Mouse (Mus musculus) B cell, adult 2 months (primary cell): ENCODE data around the gene Mfsd12.

Experiments used
- DNase-seq, 2 experiments: peaks; one replicate each; pipeline ENCODE4 v3.0.0; 2022

Mfsd12 gene

DNA sequence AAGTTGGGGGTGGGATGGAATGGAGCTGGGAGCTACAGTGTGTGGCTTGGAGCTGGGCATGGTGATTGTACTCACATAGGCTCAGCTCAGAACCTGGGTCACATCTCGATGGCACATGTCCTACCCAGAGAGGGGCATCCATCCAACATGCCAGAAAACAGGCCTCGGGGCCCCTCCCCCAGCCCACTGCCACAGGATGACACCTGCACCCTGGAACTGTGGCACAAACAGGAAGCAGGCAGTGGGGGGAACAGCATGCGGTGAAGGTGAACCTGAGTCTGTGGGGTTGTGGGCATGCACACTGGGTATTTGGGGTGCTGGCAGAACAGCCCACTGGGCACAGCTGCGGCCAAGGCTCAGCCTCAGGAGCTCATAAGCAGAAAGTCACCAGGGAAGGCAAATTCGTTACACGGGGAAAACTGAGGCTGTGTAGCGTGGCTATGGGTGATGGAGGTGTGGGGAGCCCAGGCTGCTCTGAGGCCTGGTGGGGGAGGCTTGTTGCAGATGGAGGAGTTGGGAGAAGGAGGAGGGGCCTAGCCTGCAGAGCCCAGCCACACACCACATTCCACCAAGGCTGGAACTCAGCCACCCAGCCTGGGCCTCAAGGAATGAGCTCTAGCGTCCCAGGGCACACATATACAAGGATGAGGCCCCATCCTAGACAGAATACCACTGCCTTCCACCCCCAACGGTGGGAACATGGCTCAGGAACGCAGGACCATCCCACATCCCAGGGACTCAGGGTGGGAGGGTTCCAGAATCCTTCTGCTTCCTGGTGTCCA, 27.9 kb upstream of the Mfsd12 start:
- DNase-seq: peak; percentile 61 to 72

DNA sequence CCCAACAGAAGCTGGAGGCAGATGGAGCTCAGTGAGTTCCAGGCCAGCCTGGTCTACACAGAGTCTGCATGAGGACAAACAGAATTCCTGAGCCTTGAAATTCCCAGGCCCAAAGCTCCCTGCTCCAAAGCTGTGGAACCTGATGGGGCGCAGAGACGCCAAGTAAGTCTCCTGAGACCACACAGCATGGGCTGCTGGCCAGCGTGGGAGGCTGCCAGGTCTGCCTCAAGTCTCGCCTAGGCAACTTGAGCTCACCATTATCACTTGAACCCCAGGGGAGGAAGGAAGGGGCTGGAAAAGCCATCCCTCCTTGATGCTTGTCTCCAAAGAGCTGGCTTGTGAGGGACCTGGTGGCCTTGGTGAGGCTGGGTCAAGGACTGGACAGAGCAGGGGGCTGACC, 27.3 kb upstream of the Mfsd12 start:
- DNase-seq: no peak

DNA sequence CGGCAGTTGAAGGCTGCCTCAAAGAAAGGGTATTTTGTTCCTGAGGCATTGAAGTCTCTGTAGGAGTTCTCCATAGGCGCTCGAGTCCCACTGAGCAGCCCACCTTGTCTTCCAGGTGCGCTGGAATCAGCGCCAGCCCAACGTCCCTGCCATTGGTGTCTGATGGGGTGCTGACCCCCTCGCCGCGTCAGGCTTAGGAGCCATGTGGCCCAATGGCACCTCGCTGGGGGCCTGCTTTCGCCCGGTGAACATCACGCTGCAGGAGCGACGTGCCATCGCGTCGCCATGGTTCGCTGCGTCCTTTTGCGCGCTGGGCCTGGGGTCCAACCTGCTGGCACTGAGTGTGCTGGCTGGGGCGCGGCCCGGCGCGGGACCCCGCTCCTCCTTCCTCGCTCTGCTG, 25.0 kb upstream of the Mfsd12 start:
- DNase-seq: no peak

DNA sequence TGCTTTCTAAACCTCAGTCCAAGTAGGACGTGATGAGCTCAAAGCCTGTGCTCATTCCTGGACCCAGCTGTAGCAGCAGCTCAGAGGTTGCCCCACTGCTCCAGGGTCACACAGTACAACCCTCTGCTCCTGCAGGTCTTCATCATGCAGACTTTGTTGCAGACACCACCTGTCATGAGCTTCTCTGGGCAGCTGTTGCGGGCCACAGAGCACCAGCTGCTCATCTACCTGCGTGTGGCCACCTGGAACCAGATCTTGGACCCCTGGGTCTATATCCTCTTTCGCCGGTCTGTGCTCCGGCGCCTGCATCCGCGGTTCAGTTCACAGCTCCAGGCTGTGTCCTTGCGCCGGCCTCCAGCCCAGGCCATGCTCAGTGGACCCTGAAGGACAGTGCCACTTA, 23.0 kb upstream of the Mfsd12 start:
- no peak for DNase-seq

DNA sequence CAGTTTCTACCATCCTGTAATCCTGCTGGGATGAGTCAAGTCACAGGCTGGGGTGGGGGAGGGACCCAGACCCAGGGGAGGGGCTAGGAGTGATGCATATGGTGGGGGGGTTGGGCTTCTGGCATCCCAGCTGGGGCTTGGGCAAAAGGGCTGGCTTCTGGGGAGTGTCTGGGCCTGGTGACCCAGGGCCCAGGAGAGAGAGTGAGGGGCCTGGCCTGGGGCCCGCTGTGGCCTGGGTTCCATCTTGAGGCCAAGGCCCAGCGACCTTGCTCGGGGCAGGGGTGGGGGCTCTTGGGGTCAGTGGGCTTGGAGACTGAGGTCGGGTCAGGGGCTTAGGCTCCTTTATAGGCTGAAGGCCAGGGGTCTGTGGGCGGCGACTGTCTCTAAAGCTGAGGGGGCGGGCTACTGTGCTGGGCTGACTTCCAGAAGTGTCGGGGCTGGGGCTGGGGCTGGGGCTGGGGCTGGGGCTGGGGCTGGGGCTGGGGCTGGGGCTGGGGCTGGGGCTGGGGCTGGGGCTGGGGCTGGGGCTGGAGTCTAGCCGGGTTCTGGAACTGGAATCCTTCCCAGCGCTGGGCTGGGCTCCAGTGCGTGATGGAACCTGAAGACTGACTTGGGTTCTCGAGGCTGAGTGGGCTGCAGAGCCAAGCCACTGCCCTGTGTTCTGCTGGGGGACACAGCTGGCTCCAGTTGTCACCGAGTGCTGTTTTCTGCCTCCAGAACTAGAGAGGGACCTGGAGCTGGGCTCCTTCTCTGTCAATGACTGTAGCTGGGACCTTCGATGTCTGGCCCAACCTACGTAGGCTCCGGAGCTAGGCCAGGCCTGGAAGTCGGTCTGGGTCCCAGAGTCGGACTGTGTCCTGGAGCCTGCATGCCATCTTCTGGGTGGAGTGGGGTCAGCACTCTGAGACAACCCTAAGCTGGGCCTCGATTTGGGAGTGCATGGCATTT, 21.6 kb upstream of the Mfsd12 start:
- DNase-seq: no peak

DNA sequence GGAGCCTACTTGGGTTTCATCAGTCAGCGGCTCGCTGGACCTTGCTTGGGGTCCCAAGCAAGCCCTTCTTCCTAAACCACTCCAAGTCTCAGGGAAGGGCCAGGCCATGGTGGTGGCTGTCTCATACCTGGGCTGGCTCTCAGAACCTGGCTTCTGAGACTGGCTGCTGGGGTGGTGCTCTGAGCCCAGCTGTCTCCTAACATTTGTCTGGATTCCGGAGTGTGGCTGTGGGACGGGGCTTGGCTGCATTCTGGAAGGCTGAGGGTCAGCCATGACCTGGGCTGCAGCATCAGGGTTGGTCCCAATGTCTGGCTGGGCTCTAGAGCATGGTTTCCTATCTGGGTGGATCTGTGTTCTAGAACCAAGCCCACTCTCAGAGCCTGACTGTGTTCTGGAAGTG, 20.7 kb upstream of the Mfsd12 start:
- no peak for DNase-seq

DNA sequence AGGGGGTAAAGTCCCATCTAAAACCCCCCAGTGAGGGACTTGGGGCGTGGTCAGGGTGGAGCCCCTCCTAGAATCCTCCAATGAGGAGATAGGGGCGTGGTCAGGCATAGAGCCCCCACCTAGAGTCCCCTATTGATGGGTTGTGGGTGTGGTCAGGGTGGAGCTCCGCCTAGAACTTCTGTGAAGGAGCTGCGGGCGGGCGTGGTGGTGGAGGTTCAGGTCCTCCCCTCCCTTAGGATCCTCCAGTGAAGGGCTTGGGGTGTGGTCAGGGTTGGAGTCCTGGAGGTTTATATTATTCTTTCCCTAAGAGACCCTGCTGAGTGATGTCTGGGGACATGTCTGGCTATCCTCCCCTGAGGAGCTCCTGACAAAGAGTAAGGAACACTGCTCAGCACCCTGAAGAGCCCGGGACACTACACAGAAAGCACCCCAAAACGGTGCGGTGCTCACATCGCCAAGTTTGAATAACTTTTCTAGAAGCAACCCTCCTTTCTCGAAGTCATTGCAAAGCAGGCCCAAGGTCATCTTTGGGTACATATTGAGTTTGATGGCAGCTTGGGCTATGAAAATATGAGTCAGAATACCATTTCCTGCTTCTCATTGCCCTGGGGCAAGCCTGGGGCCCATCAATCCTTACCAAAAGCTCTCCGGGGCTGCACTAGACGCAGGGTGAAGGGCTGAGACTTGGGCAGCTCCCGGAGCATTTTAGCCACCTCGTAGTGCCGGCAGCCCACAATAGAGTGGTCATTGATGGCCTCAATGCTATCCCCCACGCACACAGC, 16.5 kb upstream of the Mfsd12 start:
- no peak for DNase-seq

DNA sequence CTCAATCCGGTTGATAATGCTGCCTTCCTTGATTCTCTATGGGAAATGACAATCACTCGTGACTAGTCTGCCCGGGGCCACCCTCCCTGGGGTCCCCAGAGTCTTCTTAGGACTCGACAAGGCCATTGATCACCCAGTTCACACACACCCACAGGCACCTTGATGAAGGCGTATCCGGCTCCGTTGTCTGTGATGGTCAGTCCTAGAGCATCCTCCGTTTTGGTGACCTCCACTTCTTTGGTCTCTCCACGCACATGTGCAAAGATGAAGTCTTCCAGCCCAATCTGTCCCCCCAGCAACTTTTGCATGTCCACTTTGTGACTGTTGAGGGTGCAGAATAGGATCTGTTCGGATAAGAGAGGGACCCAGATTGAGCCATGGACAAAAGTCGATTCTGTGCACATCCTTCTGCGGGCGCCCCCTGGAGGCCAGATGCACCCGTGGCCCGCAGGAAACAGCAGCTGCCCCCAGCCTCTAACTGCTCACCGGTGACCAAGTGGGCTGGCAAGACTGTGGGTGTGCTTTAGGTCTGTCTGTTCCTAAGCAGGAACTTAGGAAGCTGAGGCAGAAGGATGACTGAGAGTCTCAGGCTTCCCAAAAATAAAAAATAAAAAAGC, 15.8 kb upstream of the Mfsd12 start:
- peak; percentile 87 to 88 for DNase-seq

DNA sequence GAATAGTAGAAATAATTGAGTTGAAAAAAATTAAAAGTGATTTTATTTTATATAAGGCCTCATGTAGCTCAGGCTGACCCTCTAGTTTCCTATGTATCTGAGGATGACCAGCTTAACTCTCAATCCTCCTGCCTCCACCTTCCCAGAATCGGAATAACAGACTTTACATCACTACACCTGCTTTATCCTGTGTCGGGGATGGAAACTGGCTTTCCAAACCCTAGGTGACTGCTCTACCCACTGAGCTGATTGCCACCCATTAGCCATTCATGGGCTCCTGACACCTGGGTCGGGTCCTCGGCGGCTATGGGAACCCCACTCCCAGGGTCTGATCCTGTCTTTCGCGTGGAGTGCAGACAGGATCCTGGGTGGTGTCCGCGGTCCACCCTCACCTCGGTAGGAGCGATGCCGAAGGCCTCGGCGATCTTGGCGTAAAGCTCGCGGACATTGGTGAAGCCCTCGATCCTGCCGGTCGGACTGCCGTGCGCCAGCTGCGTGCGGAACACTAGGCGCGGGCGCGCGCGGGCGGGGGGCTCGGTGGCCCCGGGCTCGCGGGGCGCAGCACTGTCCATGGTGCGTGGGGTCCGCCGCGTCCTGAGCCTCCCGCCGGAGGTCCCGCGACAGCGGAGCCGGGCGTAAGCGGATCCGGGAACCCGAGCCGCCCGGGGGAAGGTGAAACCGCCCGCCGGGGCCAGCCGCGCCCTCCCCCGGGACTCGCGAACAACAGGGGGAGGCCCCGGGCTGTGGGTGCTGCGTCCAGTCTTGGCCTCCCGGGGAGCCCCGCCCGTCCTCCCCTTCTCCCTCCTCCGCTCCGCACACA, 14.4 kb upstream of the Mfsd12 start, which contains the start of gene Gipc3:
Gene Gipc3 (minus strand): TSS at position 581 of the 820 bp plus-strand sequence.
- peak; percentile 40 to 51 for DNase-seq

DNA sequence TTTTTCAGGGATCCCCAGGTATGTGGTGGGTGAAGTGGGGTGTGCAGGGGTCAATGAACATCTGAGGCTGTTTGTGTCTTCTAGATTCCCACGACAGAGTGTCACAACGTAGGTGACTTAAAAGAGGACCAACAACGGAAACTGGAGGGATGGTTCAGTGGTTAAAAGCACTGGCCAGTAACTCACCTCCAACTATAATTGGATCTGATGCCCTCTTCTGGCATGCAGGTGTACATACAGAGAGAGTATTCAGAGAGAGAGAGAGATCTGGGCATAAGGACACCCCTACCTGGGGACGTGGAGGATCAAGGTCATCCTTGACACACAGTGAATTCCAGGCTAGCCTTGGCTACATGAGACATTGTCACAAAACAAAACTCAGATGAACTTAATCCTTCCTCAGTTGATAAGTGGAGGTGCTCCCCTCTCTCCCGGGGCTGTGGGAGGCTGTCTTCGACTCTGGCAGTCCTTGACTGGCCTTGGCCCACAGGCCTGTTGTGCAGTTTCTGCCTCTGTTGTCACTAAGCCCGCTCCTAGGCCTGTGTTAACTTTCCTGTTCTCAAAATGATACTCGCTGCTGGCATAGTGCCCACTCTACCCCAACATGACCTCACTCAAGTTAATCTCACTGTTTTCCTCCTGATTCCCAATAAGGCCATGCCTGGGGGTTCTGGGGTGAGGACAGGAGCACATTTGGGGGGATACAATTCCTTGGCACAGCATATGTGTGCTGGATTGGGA, 12.7 kb upstream of the Mfsd12 start:
- peak; percentile 55 to 59 for DNase-seq

DNA sequence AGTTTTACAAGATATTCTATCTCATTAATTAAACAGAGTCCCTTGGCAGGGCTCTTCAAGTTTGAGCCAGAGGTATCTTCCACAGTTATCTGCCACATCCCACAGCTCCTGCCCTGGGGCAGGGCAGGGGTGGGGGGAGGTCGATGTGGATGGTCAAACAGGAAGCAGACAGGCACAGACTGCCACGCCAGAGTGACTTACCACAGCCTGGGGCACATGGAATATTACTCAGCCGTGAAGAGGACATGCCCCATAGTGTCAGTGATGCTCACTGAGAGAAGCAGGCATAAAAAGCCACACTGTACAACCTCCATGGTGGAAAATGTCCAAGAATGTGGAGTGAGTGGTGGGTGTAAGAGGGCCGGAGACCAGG, 12.1 kb upstream of the Mfsd12 start:
- no peak for DNase-seq

DNA sequence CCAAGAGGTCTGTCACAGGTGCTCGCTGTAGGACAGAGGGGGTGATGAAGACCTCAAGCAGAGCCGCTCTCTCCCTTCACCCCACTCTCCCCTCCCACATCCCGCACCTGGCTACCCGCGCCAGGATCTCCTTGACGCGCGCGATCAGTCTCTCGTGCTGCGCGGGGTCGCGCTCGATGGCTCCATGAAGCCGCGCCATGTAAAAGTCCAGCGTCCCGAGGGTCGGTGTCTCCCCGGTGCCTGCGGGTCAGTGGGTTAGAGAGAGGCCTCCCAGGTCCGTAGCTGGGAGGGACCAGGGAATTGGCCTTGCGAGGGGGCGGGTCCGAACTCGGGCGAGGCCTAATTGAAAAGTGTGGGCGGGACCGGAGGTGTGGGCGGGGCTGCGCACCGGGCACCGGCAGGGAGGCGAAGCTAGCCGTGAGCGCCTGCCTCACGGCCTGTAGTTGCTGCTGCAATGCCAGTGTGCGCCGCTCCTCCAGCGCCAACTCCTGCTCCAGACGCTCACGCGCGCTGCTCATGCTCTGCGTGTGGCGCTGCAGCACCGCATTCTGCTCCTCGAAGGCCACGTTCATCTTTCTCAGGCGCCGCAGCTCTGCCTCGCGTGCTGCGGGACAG, 10.7 kb upstream of the Mfsd12 start:
- DNase-seq: peak; percentile 73 to 74

DNA sequence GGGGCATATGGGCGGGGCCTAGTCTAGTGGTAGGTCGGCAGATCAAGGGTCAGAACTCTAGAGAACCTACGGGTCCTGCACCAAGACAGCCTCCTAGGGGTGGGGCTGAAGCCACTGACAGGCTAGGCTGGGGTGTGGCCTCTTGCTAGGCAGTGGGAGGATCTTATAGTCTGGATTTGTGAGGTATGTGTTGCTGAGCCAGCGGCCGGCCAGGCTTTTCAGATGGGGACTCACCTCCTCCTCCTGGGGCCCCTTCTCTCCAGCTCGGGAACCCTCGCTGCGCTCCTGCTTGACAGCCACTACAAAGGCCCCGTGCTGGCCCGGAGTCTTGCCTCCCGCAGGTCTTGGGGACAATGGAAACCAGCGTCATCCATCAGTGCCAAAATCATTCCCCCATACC, 8.1 kb upstream of the Mfsd12 start:
- peak; percentile 30 to 35 for DNase-seq

DNA sequence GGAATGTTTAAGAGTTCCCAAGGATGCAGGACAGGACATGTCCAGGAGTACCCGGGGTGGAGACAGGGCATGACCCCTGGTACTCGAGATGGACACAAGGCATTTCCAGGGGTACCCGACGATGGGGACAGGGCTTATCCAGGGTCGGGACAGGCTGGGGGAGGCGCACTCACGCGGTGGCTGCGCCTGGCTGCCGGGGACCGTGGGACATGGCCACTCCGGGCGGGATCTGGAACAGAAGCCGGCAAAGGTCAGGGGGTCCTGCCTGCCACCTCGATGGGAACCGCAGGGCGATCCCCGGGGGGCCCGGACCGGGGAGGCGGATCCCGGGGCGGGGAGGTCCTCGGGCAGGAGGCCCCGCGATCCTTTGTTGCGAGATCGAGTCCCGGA, 7.3 kb upstream of the Mfsd12 start:
- peak in 1 of 2 experiments; percentile 26 for DNase-seq

DNA sequence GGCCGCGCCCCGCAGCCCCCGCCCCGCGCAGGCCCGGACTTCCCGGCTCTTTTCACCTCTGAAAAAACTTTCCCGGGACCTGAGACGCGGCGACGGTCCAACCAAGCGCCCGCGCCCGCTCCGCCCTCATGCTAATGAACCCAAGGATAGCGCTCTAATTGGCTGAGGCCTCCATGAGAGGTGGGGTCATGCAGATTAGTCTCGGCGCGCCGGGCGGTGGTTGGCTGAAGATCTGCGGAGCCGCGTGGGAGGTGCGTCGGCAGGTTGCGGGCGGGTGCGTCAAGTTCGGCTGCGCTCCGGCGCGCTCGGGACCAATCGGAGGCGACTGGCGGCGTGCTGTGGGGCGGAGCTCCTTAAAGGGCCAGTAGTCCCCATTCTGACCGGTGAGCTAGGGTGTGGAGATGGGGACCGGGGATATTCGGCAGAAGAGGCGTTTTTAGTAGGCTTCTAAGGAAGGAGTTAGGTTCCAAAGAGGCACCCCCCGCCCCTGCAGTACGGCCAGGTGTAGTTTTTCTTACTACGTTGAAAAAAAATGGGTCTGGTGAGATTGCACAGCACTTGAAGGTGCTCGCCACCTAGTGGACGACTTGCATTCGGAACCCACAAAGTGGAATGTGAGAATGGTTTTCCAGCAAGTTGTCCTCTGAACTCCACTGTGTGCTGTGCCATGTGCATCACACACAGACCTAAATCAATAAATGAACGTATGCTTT, 6.8 kb upstream of the Mfsd12 start, which contains the start of gene Hmg20b:
Gene Hmg20b (minus strand): TSS at position 130 of the 713 bp plus-strand sequence.
- DNase-seq: peak; percentile 97 to 98

DNA sequence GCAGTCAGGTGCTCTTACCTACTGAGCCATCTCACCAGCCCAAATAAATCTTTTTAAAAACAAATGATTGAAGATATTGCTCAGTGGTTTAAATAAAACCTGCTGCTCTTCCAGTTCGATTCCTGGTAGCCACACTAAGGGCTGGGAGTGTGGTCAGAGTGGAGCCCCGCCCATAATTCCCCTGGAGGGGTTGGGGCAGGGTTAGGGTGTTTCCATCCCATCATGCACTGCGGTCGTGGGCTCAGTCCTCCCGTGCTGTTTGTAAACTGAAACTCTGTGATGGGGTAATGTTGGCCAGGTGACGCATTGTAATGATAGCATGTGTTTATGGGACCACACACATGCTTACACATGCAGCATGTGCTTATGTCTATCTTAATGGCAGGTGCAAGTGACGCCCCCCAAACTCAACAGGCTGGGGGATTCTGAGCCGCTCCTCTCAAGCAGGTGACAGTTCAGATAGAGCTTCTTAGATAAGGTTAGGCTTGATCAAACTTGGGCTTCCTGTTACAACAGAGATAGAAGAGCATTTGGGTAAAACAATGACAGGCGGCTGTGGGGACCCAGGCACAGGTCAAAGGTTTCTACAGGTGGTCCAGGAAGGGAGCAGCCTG, 5.5 kb upstream of the Mfsd12 start:
- peak; percentile 36 to 47 for DNase-seq

DNA sequence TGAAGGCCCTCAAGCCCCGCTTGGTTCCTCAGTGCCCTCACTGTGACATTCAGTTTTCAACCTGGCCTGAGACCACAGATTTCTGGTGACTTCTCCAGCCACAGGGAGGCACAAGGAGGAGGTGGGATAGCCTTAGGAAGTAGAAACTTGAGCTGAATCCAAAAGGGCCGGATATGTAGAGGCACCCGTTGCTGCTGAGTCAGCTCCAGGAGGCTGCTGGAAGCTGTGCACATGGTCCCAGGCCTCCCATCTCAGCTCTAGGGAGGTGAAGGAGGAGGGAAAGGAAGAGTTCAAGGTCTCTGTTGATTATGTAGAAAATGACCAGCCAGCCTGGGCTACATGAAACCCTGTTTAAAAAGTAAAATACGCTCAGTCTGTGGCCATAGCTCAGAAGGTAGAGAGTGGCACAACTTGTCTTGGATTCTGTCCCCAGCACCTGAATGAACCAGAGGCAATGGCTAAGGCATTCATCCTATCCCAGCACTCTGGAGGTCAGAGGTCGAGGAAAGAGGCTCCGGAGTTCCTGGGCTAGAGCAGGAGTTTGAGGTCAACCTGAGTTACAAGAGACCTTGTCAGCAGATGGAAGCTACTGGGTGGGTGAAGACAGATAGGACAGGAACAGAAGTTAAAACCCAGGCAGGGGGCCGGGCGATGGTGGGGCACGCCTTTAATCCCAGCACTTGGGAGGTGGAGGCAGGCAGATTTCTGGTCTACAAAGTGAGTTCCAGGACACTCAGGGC, 2.4 kb upstream of the Mfsd12 start:
- no peak for DNase-seq

DNA sequence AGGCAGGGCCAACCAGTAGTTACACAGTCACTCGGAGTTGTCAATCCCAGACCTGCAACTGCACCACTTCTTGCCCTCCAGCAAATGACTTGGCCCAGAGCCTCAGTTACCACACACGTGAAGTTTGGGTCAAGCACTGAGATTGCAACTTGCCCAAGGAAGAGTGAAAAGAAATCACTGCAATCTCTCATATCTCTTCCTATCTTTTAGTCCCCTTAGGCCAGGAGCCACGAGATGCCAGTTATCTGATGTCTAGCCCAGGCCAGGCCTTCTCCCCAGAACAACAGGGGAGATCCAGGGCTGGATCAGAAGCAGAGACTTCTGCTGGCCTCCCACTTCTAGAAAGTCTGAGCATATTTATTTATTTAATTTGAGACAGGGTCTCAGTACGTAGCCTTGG, 1.8 kb upstream of the Mfsd12 start:
- DNase-seq: no peak
